Mouse (Mus musculus): Measurements from ENCODE around the gene Strn3.
"Not testable (repeated sequence)": the region's sequence is repeated elsewhere in the genome, so short reads cannot be mapped to it uniquely, and the experiment has no call there.

DNA sequence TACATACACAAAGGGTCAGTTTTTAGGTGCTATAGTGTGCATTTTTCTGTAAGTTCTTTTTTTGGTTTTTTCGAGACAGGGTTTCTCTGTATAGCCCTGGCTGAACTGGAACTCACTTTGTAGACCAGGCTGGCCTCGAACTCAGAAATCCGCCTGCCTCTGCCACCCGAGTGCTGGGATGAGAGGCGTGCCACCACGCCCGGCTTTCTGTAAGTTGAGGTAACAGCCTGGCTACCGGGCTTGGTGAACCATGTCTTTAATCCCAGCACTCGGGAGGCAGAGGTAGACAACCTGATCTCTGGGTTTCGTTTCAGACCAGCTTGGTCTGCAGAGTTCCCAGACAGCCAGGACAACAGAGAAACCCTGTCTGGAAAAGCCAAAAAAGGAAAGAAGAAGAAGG lies 1.2 kb upstream of the Strn3 start:
- not testable (repeated sequence) for TF ChIP-seq POLR2A (IDR thresholded peaks at IDR 0.05; ENCODE audit: borderline replicate concordance, extremely low read depth, low read depth, low read length); CTCF (IDR thresholded peaks at IDR 0.05; ENCODE audit: insufficient read depth, low read length)

Data from lung, adult 2 months (tissue).